Mouse (Mus musculus) left cerebral cortex, postnatal 14 days (tissue): ENCODE results near the gene Mpst. TPM values are rescaled to one million over a fixed set of nuclear protein-coding genes. Genes with fewer than 3 reads are reported as not detected.
A peak's percentile ranks its signal among the peaks of the same experiment; 100 is the strongest.

ENCODE experiments used
- DNase-seq, 2 experiments: peaks; one replicate each; pipeline ENCODE4 v3.0.0; 2021 to 2022; ENCODE audit warnings: low spot score in 2 of 2, mixed read lengths in 1 of 2
- intact Hi-C: fragments of 180-260 bp; cut with DNase I; formaldehyde crosslinking; loops from one replicate; pipeline ENCODE4 v1.15.1; 2025
- long read RNA-seq, 2 experiments: library from polyadenylated mRNA; stranded (forward); transcript quantifications; one replicate each; pipeline ENCODE4 v2.0.0; 2021
- total RNA-seq, 2 experiments: library from RNA; stranded (reverse); gene quantifications; 2 replicates each; pipeline ENCODE4 v1.2.3; 2021

The Mpst gene
- 10 to 100 TPM; 39.0 to 47.2 TPM for total RNA-seq
- long read RNA-seq, experiment 1, partial matches to known transcripts, result 2 of 2 reads
- long read RNA-seq, experiment 1, other reads (novel, unspliced or antisense), result 0 of 2 reads
- long read RNA-seq, experiment 2, result 0 reads

GRCm38 (mm10) chr15:78406293-78406934 lies at the start of gene Mpst:
Gene Mpst (plus strand): TSS chr15:78406416.
- peak; percentile 86 to 87 for DNase-seq
- intact Hi-C loops, result no loop called here

GRCm38 (mm10) chr15:78365916-78366315 lies 40.3 kb upstream of the Mpst start:
- no peak for DNase-seq
- intact Hi-C loops, result no loop called here

- intact Hi-C loops, result no loop called here
Measured at GRCm38 (mm10) chr15:78366875-78367274, 39.3 kb upstream of the Mpst start.

GRCm38 (mm10) chr15:78367811-78368210 lies 38.4 kb upstream of the Mpst start:
- intact Hi-C loops, result no loop called here
- DNase-seq, result no peak

More at GRCm38 (mm10) chr15:78366875-78367274, 39.3 kb upstream of the Mpst start:
- DNase-seq, result peak; percentile 62 to 63

GRCm38 (mm10) chr15:78368926-78369346 lies 37.3 kb upstream of the Mpst start:
- peak in 1 of 2 experiments; percentile 31 for DNase-seq
- intact Hi-C loops, result no loop called here

- DNase-seq, result peak; percentile 11 to 57
- intact Hi-C loops, result no loop called here
Measured at GRCm38 (mm10) chr15:78369641-78370040, 36.6 kb upstream of the Mpst start.

GRCm38 (mm10) chr15:78372796-78373195 lies 33.4 kb upstream of the Mpst start:
- intact Hi-C loops, result no loop called here
- no peak for DNase-seq

GRCm38 (mm10) chr15:78374204-78374603 lies 32.0 kb upstream of the Mpst start:
- DNase-seq, result peak; percentile 42 to 52
- intact Hi-C loops, result no loop called here

GRCm38 (mm10) chr15:78377859-78378258 lies 28.4 kb upstream of the Mpst start:
- DNase-seq, result no peak

GRCm38 (mm10) chr15:78378556-78378955 lies 27.7 kb upstream of the Mpst start:
- no peak for DNase-seq
- intact Hi-C loops, result no loop called here

More at GRCm38 (mm10) chr15:78377859-78378258, 28.4 kb upstream of the Mpst start:
- intact Hi-C loops, result no loop called here

GRCm38 (mm10) chr15:78380208-78380607 lies 26.0 kb upstream of the Mpst start:
- intact Hi-C loops, result no loop called here
- DNase-seq, result no peak

- intact Hi-C loops, result no loop called here
Measured at GRCm38 (mm10) chr15:78380741-78381140, 25.5 kb upstream of the Mpst start.

GRCm38 (mm10) chr15:78382115-78382514 lies 24.1 kb upstream of the Mpst start:
- no peak for DNase-seq

More at GRCm38 (mm10) chr15:78380741-78381140, 25.5 kb upstream of the Mpst start:
- DNase-seq, result no peak

GRCm38 (mm10) chr15:78383450-78384219 lies 22.6 kb upstream of the Mpst start:
- DNase-seq, result peak; percentile 51 to 55
- intact Hi-C loops, result no loop called here

More at GRCm38 (mm10) chr15:78382115-78382514, 24.1 kb upstream of the Mpst start:
- intact Hi-C loops, result no loop called here

GRCm38 (mm10) chr15:78384220-78385116 lies 21.7 kb upstream of the Mpst start:
- DNase-seq, result peak; percentile 13 to 39
- intact Hi-C loops, result no loop called here

- no peak for DNase-seq
- intact Hi-C loops, result no loop called here
Measured at GRCm38 (mm10) chr15:78385564-78385963, 20.7 kb upstream of the Mpst start.

GRCm38 (mm10) chr15:78390855-78391254 lies 15.4 kb upstream of the Mpst start:
- intact Hi-C loops, result no loop called here
- no peak for DNase-seq

- intact Hi-C loops, result no loop called here
- no peak for DNase-seq
Measured at GRCm38 (mm10) chr15:78395478-78395962, 10.7 kb upstream of the Mpst start, which contains the start of gene Tex33. Gene Tex33 (minus strand): TSS chr15:78395912.

- intact Hi-C loops, result no loop called here
- DNase-seq, result peak in 1 of 2 experiments; percentile 36
Measured at GRCm38 (mm10) chr15:78401345-78401744, 4.9 kb upstream of the Mpst start.
